Mouse (Mus musculus): ENCODE measurements at regions not wholly inside any gene's neighbourhood (a gene's known extent, or its start where the extent isn't known, plus 50 kb on each side); places are given as distances from the start of the nearest gene placed in this dataset.

GRCm38 (mm10) chr2:163138688-163139385 lies 51.2 kb upstream of the Gtsf1l start:
- peak in 1 of 2 experiments; percentile 8 for DNase-seq

GRCm38 (mm10) chr2:163142762-163143388 lies 55.2 kb upstream of the Gtsf1l start:
- DNase-seq: peak; percentile 17 to 43

GRCm38 (mm10) chr2:163143413-163143812 lies 55.8 kb upstream of the Gtsf1l start:
- DNase-seq: no peak

- DNase-seq: no peak
These were observed 56.9 kb upstream of the Tox2 start for GRCm38 (mm10) chr2:163146001-163146400.

GRCm38 (mm10) chr2:163146481-163146880 lies 56.4 kb upstream of the Tox2 start:
- no peak for DNase-seq

- no peak for DNase-seq
These were observed 55.5 kb upstream of the Tox2 start for GRCm38 (mm10) chr2:163147381-163147780.

GRCm38 (mm10) chr2:163151016-163151415 lies 51.9 kb upstream of the Tox2 start:
- no peak for DNase-seq

GRCm38 (mm10) chr2:163152340-163153033 lies 50.4 kb upstream of the Tox2 start:
- DNase-seq: peak; percentile 35 to 66

All from cerebellum, postnatal 25 days (tissue).